Mouse (Mus musculus): Measurements from ENCODE around the gene Bsx. TPM values are rescaled to one million over a fixed set of nuclear protein-coding genes. Genes with fewer than 3 reads are reported as not detected.

The Bsx gene
- polyA plus RNA-seq, 1 experiment from 2014 or later, result not detected

DNA sequence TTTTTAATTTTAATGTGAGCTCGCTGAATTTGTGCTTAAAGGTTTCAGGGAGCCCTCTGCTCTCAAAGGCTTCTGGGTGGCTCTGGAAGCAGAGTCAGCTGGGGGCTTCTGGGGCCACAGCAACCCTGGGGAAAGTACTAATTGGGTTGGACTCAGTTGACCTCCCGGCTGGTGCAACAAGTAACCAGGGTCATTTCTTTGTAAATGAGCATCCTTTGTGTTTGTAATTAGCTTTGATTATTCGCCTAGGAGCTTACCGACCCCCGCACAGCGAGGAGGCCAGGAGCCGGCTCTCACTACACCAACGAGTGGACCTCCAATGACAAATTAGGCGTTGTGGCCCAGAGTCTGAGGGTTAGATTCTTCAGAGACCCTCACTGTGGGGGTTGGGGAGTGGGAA, 14.7 kb upstream of the Bsx start:
- no peak for DNase-seq (ENCODE audit: low spot score)
- Histone ChIP-seq H3K36me3 (ENCODE audit: control insufficient read depth, insufficient read depth, low read length) (no peaks in the 10 kb centered on the region), H3K4me2 (ENCODE audit: low read length) (peak overlapping the region; percentile 58), H3K9ac (ENCODE audit: low read length) (no peak overlapping the region), H3K4me3 (ENCODE audit: low read depth, low read length) (peak overlapping the region; percentile 28), H3K4me1 (replicated peaks; ENCODE audit: control insufficient read depth, insufficient read depth, low read length) (peaks cover 4% of the 10 kb centered on the region; the same call in 1 of the 2 replicates), H3K9me3 (ENCODE audit: control insufficient read depth, low read length) (no peaks in the 10 kb centered on the region), H3K27me3 (replicated peaks; ENCODE audit: control insufficient read depth, insufficient read depth, low read length) (peaks cover 17% of the 10 kb centered on the region; the same call in 1 of the 2 replicates), H3K27ac (ENCODE audit: low read depth) (no peak overlapping the region)
- no peak for ATAC-seq (replicated peaks; ENCODE audit: low FRiP score, low TSS enrichment, low read depth)
- 15% methylated on average over 9 of the region's 9 CpGs for WGBS

GRCm38 (mm10) chr9:40870331-40870730, 3.6 kb upstream of the Bsx start:
- DNase-seq (ENCODE audit: low spot score) (no peak), ATAC-seq (replicated peaks; ENCODE audit: low FRiP score, low TSS enrichment, low read depth) (no peak)
- 84% methylated on average over 5 of the region's 5 CpGs for WGBS
- Histone ChIP-seq H3K4me1 (replicated peaks; ENCODE audit: control insufficient read depth, insufficient read depth, low read length) (no peaks in the 10 kb centered on the region), H3K4me2 (ENCODE audit: low read length) (no peak overlapping the region), H3K9ac (ENCODE audit: low read length) (no peak overlapping the region), H3K36me3 (ENCODE audit: control insufficient read depth, insufficient read depth, low read length) (no peaks in the 10 kb centered on the region), H3K27me3 (replicated peaks; ENCODE audit: control insufficient read depth, insufficient read depth, low read length) (peaks cover 67% of the 10 kb centered on the region), H3K9me3 (ENCODE audit: control insufficient read depth, low read length) (no peaks in the 10 kb centered on the region), H3K4me3 (ENCODE audit: low read depth, low read length) (no peak overlapping the region), H3K27ac (ENCODE audit: low read depth) (no peak overlapping the region)

GRCm38 (mm10) chr9:40871369-40872155, 2.4 kb upstream of the Bsx start:
- H3K4me2 ChIP-seq (ENCODE audit: low read length), result peak overlapping the region; percentile 30
- ATAC-seq (replicated peaks; ENCODE audit: low FRiP score, low TSS enrichment, low read depth) (no peak), DNase-seq (ENCODE audit: low spot score) (no peak)
- no peak overlapping the region for H3K27ac ChIP-seq (ENCODE audit: low read depth)
- H3K9me3 ChIP-seq (ENCODE audit: control insufficient read depth, low read length), result no peaks in the 10 kb centered on the region
- no peaks in the 10 kb centered on the region for H3K4me1 ChIP-seq (replicated peaks; ENCODE audit: control insufficient read depth, insufficient read depth, low read length)
- 2% methylated on average over 34 of the region's 34 CpGs for WGBS
- no peak overlapping the region for H3K4me3 ChIP-seq (ENCODE audit: low read depth, low read length)
- no peaks in the 10 kb centered on the region for H3K36me3 ChIP-seq (ENCODE audit: control insufficient read depth, insufficient read depth, low read length)
- peaks cover 79% of the 10 kb centered on the region for H3K27me3 ChIP-seq (replicated peaks; ENCODE audit: control insufficient read depth, insufficient read depth, low read length)
- H3K9ac ChIP-seq (ENCODE audit: low read length), result no peak overlapping the region

DNA sequence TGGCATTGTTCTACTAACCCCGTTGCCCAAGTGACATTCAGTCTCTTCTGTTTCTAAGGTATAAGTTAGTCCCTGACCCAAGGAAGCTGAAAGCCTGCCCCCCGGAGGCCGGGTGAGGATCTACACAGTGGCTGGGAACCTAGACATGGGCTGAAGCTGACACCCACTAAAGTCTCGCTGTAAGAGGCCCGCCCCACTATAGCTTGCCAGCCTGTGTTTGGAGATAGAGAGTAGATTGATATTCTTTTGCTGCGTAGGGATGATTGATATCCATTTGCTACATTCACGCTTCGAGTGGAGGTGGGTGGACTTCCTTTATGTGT, 1.8 kb upstream of the Bsx start:
- no peak for ATAC-seq (replicated peaks; ENCODE audit: low FRiP score, low TSS enrichment, low read depth)
- DNase-seq (ENCODE audit: low spot score), result no peak
- WGBS, result 9% methylated on average over 8 of the region's 8 CpGs
- no peak overlapping the region for H3K4me3 ChIP-seq (ENCODE audit: low read depth, low read length)
- no peaks in the 10 kb centered on the region for H3K4me1 ChIP-seq (replicated peaks; ENCODE audit: control insufficient read depth, insufficient read depth, low read length)
- no peaks in the 10 kb centered on the region for H3K9me3 ChIP-seq (ENCODE audit: control insufficient read depth, low read length)
- no peak overlapping the region for H3K9ac ChIP-seq (ENCODE audit: low read length)
- H3K36me3 ChIP-seq (ENCODE audit: control insufficient read depth, insufficient read depth, low read length), result no peaks in the 10 kb centered on the region
- no peak overlapping the region for H3K4me2 ChIP-seq (ENCODE audit: low read length)
- peaks cover 85% of the 10 kb centered on the region for H3K27me3 ChIP-seq (replicated peaks; ENCODE audit: control insufficient read depth, insufficient read depth, low read length)
- no peak overlapping the region for H3K27ac ChIP-seq (ENCODE audit: low read depth)

GRCm38 (mm10) chr9:40874961-40875360, 1.0 kb downstream of the Bsx start:
- DNase-seq (ENCODE audit: low spot score) (no peak), ATAC-seq (replicated peaks; ENCODE audit: low FRiP score, low TSS enrichment, low read depth) (no peak)
- Histone ChIP-seq H3K4me2 (ENCODE audit: low read length) (no peak overlapping the region), H3K4me1 (replicated peaks; ENCODE audit: control insufficient read depth, insufficient read depth, low read length) (no peaks in the 10 kb centered on the region), H3K9me3 (ENCODE audit: control insufficient read depth, low read length) (no peaks in the 10 kb centered on the region), H3K9ac (ENCODE audit: low read length) (no peak overlapping the region), H3K27me3 (replicated peaks; ENCODE audit: control insufficient read depth, insufficient read depth, low read length) (peaks cover 99% of the 10 kb centered on the region), H3K36me3 (ENCODE audit: control insufficient read depth, insufficient read depth, low read length) (no peaks in the 10 kb centered on the region), H3K27ac (ENCODE audit: low read depth) (no peak overlapping the region), H3K4me3 (ENCODE audit: low read depth, low read length) (no peak overlapping the region)
- WGBS, result 4% methylated on average over 4 of the region's 4 CpGs

- no peak overlapping the region for H3K9ac ChIP-seq (ENCODE audit: low read length)
- H3K27me3 ChIP-seq (replicated peaks; ENCODE audit: control insufficient read depth, insufficient read depth, low read length), result peaks cover 99% of the 10 kb centered on the region
- WGBS, result 2% methylated on average over 17 of the region's 17 CpGs
- no peaks in the 10 kb centered on the region for H3K36me3 ChIP-seq (ENCODE audit: control insufficient read depth, insufficient read depth, low read length)
- no peaks in the 10 kb centered on the region for H3K4me1 ChIP-seq (replicated peaks; ENCODE audit: control insufficient read depth, insufficient read depth, low read length)
- no peak overlapping the region for H3K4me3 ChIP-seq (ENCODE audit: low read depth, low read length)
- no peak overlapping the region for H3K27ac ChIP-seq (ENCODE audit: low read depth)
- H3K4me2 ChIP-seq (ENCODE audit: low read length), result no peak overlapping the region
- no peak for ATAC-seq (replicated peaks; ENCODE audit: low FRiP score, low TSS enrichment, low read depth)
- H3K9me3 ChIP-seq (ENCODE audit: control insufficient read depth, low read length), result no peaks in the 10 kb centered on the region
- DNase-seq (ENCODE audit: low spot score), result no peak
These were observed 1.5 kb downstream of the Bsx start for GRCm38 (mm10) chr9:40875431-40875830.

DNA sequence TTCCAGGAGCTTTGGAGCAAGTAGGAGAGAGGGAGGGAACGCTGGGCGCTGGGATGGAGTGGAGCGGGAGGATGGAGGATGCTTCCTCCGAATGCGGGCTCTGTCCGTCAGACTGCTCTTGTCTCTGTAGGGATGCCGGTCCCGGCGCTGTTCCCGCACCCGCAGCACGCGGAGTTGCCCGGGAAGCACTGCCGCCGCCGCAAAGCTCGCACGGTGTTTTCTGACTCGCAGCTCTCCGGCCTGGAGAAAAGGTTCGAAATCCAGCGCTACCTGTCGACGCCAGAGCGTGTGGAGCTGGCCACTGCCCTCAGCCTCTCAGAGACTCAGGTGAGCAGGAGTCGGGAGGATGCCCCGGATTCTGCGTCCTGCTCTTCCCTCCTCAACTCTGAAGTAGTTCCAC, 2.2 kb downstream of the Bsx start:
- Histone ChIP-seq H3K4me2 (ENCODE audit: low read length) (no peak overlapping the region), H3K9ac (ENCODE audit: low read length) (no peak overlapping the region), H3K9me3 (ENCODE audit: control insufficient read depth, low read length) (no peaks in the 10 kb centered on the region), H3K4me1 (replicated peaks; ENCODE audit: control insufficient read depth, insufficient read depth, low read length) (no peaks in the 10 kb centered on the region), H3K27me3 (replicated peaks; ENCODE audit: control insufficient read depth, insufficient read depth, low read length) (peaks cover 100% of the 10 kb centered on the region), H3K4me3 (ENCODE audit: low read depth, low read length) (no peak overlapping the region), H3K36me3 (ENCODE audit: control insufficient read depth, insufficient read depth, low read length) (no peaks in the 10 kb centered on the region), H3K27ac (ENCODE audit: low read depth) (no peak overlapping the region)
- ATAC-seq (replicated peaks; ENCODE audit: low FRiP score, low TSS enrichment, low read depth), result no peak
- under 1% methylated on average over 29 of the region's 29 CpGs for WGBS
- peak; percentile 59 for DNase-seq (ENCODE audit: low spot score)

DNA sequence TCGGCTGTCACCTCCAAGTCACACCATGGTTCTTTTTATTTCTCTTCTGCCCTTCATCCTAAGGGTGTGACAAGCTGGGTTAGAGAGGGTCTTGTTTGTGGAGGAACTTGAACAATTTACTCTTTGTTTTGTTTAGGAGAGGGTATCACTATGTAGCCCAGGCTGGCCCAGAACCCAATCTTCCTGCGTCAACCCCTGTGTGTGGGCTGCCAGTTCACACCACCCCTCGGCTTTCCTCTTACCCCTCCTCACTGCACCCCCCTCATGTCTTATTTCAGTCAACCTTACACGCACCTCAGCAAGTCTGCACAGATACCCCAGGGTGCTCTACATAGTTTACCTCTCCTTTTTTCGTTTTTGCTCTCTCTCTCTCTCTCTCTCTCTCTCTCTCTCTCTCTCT, 2.8 kb downstream of the Bsx start:
- Histone ChIP-seq H3K4me1 (replicated peaks; ENCODE audit: control insufficient read depth, insufficient read depth, low read length) (no peaks in the 10 kb centered on the region), H3K4me3 (ENCODE audit: low read depth, low read length) (no peak overlapping the region), H3K36me3 (ENCODE audit: control insufficient read depth, insufficient read depth, low read length) (no peaks in the 10 kb centered on the region), H3K4me2 (ENCODE audit: low read length) (no peak overlapping the region), H3K9ac (ENCODE audit: low read length) (no peak overlapping the region), H3K27me3 (replicated peaks; ENCODE audit: control insufficient read depth, insufficient read depth, low read length) (peaks cover 100% of the 10 kb centered on the region), H3K9me3 (ENCODE audit: control insufficient read depth, low read length) (no peaks in the 10 kb centered on the region), H3K27ac (ENCODE audit: low read depth) (no peak overlapping the region)
- 6% methylated on average over 5 of the region's 5 CpGs for WGBS
- DNase-seq (ENCODE audit: low spot score) (no peak), ATAC-seq (replicated peaks; ENCODE audit: low FRiP score, low TSS enrichment, low read depth) (no peak)
